Mouse (Mus musculus) heart, postnatal 10 days (tissue): ENCODE results near the gene Evc2. TPM values are rescaled to one million over a fixed set of nuclear protein-coding genes. Genes with fewer than 3 reads are reported as not detected.

Experiments
- DNase-seq, 2 experiments: peaks; one replicate each; pipeline ENCODE4 v3.0.0; 2021
- intact Hi-C: fragments of 180-260 bp; cut with DNase I; formaldehyde crosslinking; loops from one replicate; pipeline ENCODE4 v1.15.1; 2025
- total RNA-seq, 2 experiments: library from RNA; stranded (reverse); gene quantifications; 2 replicates each; pipeline ENCODE4 v1.2.3; 2021

Gene Evc2
- total RNA-seq, 2 experiments from 2014 or later, result 5.2 to 5.7 TPM

GRCm38 (mm10) chr5:37362618-37363017 lies 24.3 kb downstream of the Evc2 start:
- DNase-seq, result no peak
- intact Hi-C loops, result no loop called here

- DNase-seq, result no peak
- intact Hi-C loops, result no loop called here
Measured at GRCm38 (mm10) chr5:37363284-37363683, 25.0 kb downstream of the Evc2 start.

GRCm38 (mm10) chr5:37365751-37366150 lies 27.5 kb downstream of the Evc2 start:
- intact Hi-C loops, result no loop called here
- no peak for DNase-seq

- DNase-seq, result no peak
- intact Hi-C loops, result no loop called here
Measured at GRCm38 (mm10) chr5:37368796-37369195, 30.5 kb downstream of the Evc2 start.

- intact Hi-C loops, result no loop called here
- no peak for DNase-seq
Measured at GRCm38 (mm10) chr5:37377376-37377775, 39.1 kb downstream of the Evc2 start.

GRCm38 (mm10) chr5:37380641-37381040 lies 42.3 kb downstream of the Evc2 start:
- intact Hi-C loops, result no loop called here
- peak; percentile 38 to 51 for DNase-seq

- intact Hi-C loops, result no loop called here
Measured at GRCm38 (mm10) chr5:37383570-37383969, 45.3 kb downstream of the Evc2 start.

GRCm38 (mm10) chr5:37388646-37389045 lies 50.3 kb downstream of the Evc2 start:
- intact Hi-C loops, result no loop called here
- DNase-seq, result no peak

More at GRCm38 (mm10) chr5:37383570-37383969, 45.3 kb downstream of the Evc2 start:
- DNase-seq, result peak; percentile 21 to 31

- intact Hi-C loops, result no loop called here
- no peak for DNase-seq
Measured at GRCm38 (mm10) chr5:37389808-37390495, 51.7 kb downstream of the Evc2 start.

- no peak for DNase-seq
- intact Hi-C loops, result no loop called here
Measured at GRCm38 (mm10) chr5:37390923-37391322, 52.6 kb downstream of the Evc2 start.

GRCm38 (mm10) chr5:37391901-37392300 lies 53.6 kb downstream of the Evc2 start:
- no peak for DNase-seq
- intact Hi-C loops, result no loop called here

GRCm38 (mm10) chr5:37395172-37396030 lies 57.1 kb downstream of the Evc2 start:
- DNase-seq, result no peak
- intact Hi-C loops, result no loop called here

- intact Hi-C loops, result no loop called here
- DNase-seq, result no peak
Measured at GRCm38 (mm10) chr5:37419028-37419427, 80.7 kb downstream of the Evc2 start.

- intact Hi-C loops, result no loop called here
- no peak for DNase-seq
Measured at GRCm38 (mm10) chr5:37427210-37427609, 88.9 kb downstream of the Evc2 start.

GRCm38 (mm10) chr5:37435417-37435816 lies 97.1 kb downstream of the Evc2 start:
- intact Hi-C loops, result no loop called here
- no peak for DNase-seq

GRCm38 (mm10) chr5:37442767-37443166 lies 104.5 kb downstream of the Evc2 start:
- no peak for DNase-seq
- intact Hi-C loops, result no loop called here

- intact Hi-C loops, result no loop called here
- DNase-seq, result no peak
Measured at GRCm38 (mm10) chr5:37447546-37447945, 109.2 kb downstream of the Evc2 start.

- DNase-seq, result no peak
- intact Hi-C loops, result no loop called here
Measured at GRCm38 (mm10) chr5:37456590-37456989, 118.3 kb downstream of the Evc2 start.

GRCm38 (mm10) chr5:37457191-37457590 lies 118.9 kb downstream of the Evc2 start:
- no peak for DNase-seq
- intact Hi-C loops, result no loop called here

- intact Hi-C loops, result no loop called here
- no peak for DNase-seq
Measured at GRCm38 (mm10) chr5:37457831-37458230, 119.5 kb downstream of the Evc2 start.

GRCm38 (mm10) chr5:37458236-37458635 lies 119.9 kb downstream of the Evc2 start:
- intact Hi-C loops, result no loop called here
- no peak for DNase-seq

GRCm38 (mm10) chr5:37465461-37465860 lies 127.2 kb downstream of the Evc2 start:
- DNase-seq, result no peak
- intact Hi-C loops, result no loop called here
